Mouse (Mus musculus) G1E (cell line): ENCODE measurements at regions not wholly inside any gene's neighbourhood (a gene's known extent, or its start where the extent isn't known, plus 50 kb on each side); places are given as distances from the start of the nearest gene placed in this dataset.

Experiments
- CTCF ChIP-seq: IDR thresholded peaks from 2 replicates; pipeline ENCODE4 v1.5.1; 2012; ENCODE audit warnings: low read depth, low read length, inconsistent platforms, mixed read lengths
- GATA1 ChIP-seq: IDR thresholded peaks from 2 replicates; pipeline ENCODE4 v1.6.1; 2012; ENCODE audit warnings: borderline replicate concordance, low read length, inconsistent platforms, mixed read lengths
- POLR2AphosphoS5 ChIP-seq: IDR thresholded peaks from 2 replicates; pipeline ENCODE4 v1.6.1; 2012; ENCODE audit warnings: low read depth, low read length, inconsistent platforms; ENCODE audit not compliant: insufficient replicate concordance
- TAL1 ChIP-seq: conservative IDR thresholded peaks from 2 replicates; pipeline ENCODE4 v1.6.1; 2012; ENCODE audit warnings: low read depth, low read length, inconsistent platforms, mixed read lengths

GRCm38 (mm10) chr4:7429308-7429707, 809.5 kb downstream of the Car8 start:
- TF ChIP-seq CTCF = no peak
- TF ChIP-seq POLR2AphosphoS5 = no peak
- TF ChIP-seq GATA1 = no peak
- TF ChIP-seq TAL1 = no peak
